Mouse (Mus musculus) liver, embryonic 13.5 days (tissue): ENCODE measurements around the gene Taar5. TPM values are rescaled to one million over a fixed set of nuclear protein-coding genes. Genes with fewer than 3 reads are reported as not detected.

Experiments used
- polyA plus RNA-seq: library from polyadenylated mRNA; unstranded; fragments of >200 nt; fragmentation: Nextera tagmentation; extraction: Ambion mirVana; gene quantifications from 2 replicates; pipeline ENCODE4 v1.2.1, GENCODE M21; 2015

Gene Taar5
- polyA plus RNA-seq, 1 experiment from 2014 or later = not detected

Other genes starting within 250 kb of the Taar5 start
- 206 and 209 TPM in 2 replicates for gene Rps12, start 183.4 kb upstream of the Taar5 start, polyA plus RNA-seq
- 2.1 and 2.9 TPM in 2 replicates for gene Slc18b1, start 173.7 kb upstream of the Taar5 start, polyA plus RNA-seq
- 0.28 and 0.42 TPM in 2 replicates for gene Vnn3, start 119.2 kb upstream of the Taar5 start, polyA plus RNA-seq
- 0.92 and 1.1 TPM in 2 replicates for gene Vnn1, start 76.0 kb upstream of the Taar5 start, polyA plus RNA-seq
- gene Taar1, start 50.4 kb upstream of the Taar5 start, polyA plus RNA-seq = not detected in 2 replicates
- gene Taar2, start 32.1 kb upstream of the Taar5 start, polyA plus RNA-seq = not detected in 2 replicates
- not detected in 2 replicates for gene Taar3, start 21.1 kb upstream of the Taar5 start, polyA plus RNA-seq
- not detected in 2 replicates for gene Taar4, start 10.2 kb upstream of the Taar5 start, polyA plus RNA-seq
- not detected in 2 replicates for gene Taar6, start 14.9 kb downstream of the Taar5 start, polyA plus RNA-seq
- gene Taar7a, start 22.8 kb downstream of the Taar5 start, polyA plus RNA-seq = not detected in 2 replicates
- gene Taar7b, start 29.2 kb downstream of the Taar5 start, polyA plus RNA-seq = not detected in 2 replicates
- gene Taar7d, start 56.5 kb downstream of the Taar5 start, polyA plus RNA-seq = not detected in 2 replicates
- gene Taar7e, start 66.9 kb downstream of the Taar5 start, polyA plus RNA-seq = not detected in 2 replicates
- gene Taar7f, start 78.8 kb downstream of the Taar5 start, polyA plus RNA-seq = not detected in 2 replicates
- gene Taar8a, start 105.8 kb downstream of the Taar5 start, polyA plus RNA-seq = not detected in 2 replicates
- not detected in 2 replicates for gene Taar8b, start 121.6 kb downstream of the Taar5 start, polyA plus RNA-seq
- gene Taar8c, start 131.2 kb downstream of the Taar5 start, polyA plus RNA-seq = not detected in 2 replicates
- gene Taar9, start 138.8 kb downstream of the Taar5 start, polyA plus RNA-seq = not detected in 2 replicates
- 31.6 and 37.1 TPM in 2 replicates for gene Stx7, start 178.6 kb downstream of the Taar5 start, polyA plus RNA-seq